Mouse (Mus musculus): ENCODE results near the gene Lmo7.

Gene Lmo7

DNA sequence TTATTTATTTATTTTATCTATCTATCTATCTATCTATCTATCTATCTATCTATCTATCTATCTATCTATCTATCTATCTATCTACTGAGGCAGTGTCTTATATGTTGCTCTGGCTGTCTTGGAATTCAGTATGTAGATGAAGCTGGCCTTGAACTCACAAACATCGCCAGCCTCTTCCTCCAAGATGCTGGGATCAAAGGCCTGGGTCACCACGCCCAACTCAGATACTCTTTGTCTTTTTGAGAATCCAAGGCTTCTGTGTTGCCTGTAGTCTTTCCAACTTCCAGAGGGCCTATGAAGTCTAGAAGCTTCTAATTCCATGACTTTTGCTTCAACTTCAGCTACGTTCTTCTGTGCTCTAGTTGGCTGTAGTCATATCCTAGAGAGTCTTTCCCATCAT is 48.7 kb downstream of the Lmo7 start:
- DNase-seq (ENCODE audit: low spot score): no peak

- DNase-seq (ENCODE audit: low spot score): no peak
Observed at GRCm38 (mm10) chr14:101780016-101780415, 50.3 kb downstream of the Lmo7 start.

DNA sequence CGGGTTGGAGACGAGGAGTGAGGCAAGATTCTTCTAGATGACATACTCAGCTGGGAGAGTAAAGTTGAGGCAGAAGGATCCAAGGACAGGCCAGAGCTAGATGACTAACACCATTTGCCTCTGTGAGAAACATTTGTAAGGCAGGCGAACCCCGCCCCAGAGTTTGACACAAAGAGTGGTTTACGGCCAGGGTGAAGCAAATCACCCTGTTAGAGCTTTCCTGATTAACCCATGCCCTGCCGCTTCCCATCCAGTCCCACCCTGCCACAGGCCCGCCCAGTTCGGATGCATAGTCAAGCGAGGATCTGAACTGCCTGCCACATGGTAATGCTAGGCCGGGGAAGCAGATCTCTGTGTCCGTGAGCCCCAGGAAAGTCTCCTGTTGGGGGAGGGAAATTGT is 51.5 kb downstream of the Lmo7 start:
- no peak for DNase-seq (ENCODE audit: low spot score)

DNA sequence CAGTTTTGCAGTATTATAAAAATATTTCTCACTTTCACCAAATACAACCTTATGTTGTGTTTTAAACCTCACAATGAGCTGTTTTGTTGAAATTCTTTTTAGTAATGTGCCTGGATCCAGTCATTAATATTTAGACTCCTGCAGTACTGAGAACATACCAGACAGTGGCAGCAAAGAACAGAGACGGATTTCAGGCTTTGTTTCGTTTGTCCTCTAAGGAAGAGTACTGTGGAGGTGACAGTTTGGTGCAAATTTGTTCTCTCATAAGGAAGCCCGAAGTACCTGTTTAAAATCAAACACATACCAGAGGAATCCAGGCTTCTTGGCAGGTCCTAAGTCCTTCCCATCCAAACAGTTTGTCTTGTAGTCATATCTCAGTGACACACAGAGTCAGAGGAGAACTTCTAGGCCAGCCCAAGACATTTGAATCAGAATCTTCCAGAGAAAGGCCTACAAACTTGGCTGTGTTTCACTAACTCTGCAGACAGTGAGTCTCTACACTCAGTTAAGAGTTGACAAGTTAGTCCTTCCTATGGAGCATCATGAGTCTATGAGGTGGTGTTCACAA is 52.3 kb downstream of the Lmo7 start:
- no peak for DNase-seq (ENCODE audit: low spot score)

GRCm38 (mm10) chr14:101784315-101784945 is 54.7 kb downstream of the Lmo7 start:
- no peak for DNase-seq (ENCODE audit: low spot score)

DNA sequence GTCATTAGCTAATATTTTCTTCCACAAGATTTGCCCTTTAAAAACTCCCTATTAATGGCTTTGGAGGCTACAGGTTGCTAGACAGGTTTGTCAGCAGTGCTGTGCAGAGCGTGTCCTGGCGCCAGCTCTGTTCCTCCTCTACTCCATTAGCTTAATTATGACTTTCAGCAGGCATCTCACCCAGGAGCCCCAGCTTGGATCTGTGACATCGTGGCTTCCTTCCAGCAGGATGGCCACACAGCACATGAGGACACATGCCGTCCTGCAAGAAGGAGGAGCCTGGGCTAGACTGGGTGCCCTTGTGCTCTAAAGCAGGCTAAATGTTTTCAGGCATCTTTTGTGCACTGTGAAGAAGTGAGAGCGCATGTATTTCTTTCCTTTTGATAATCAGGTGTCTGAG is 58.1 kb downstream of the Lmo7 start:
- no peak for DNase-seq (ENCODE audit: low spot score)

DNA sequence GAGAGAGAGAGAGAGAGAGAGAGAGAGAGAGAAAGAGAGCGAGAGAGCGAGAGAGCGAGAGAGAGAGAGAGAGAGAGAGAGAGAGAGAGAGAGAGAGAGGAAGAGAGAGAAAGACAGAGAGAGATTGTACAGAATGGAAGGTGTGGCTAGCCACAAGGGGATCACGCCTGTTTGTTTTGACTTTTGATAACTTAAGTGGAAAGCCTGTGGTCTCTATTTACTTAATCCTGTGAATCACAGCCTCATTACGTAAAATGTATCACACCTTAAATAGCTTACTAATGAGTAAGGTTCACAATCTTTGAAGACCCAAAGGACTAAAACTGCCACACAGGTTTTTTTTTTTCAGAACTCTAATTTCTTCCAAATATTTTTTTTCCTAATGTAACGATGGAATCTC is 58.7 kb downstream of the Lmo7 start:
- DNase-seq (ENCODE audit: low spot score): no peak

DNA sequence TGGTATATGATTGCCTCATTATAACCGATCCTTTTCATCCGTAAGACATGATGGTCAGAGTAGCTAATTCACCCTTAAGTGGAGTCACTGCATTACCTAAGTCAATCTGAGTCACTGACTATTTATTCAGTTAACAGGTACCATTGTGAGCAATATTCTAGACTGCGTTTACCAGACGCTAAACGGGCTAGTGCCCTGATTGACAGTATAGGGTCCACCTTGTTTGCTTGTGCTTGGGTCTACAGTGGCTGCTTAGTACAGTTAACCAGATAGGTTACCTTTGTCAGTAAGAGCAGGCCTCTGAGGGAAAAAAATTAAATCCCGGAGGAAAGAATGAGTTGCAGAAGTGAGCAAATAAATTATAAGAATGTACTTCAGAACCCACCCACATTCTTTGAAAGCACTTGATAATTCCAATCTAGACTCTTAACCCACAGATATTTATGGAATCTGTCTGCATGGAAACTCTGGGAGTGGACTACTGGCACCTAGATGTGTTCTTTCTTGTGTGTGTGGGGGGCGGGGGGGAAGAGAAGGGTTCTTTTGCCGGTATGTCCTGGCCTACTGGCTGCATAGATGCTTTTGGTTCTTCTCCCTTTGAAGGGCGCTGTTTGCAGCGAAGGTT is 64.9 kb downstream of the Lmo7 start:
- no peak for DNase-seq (ENCODE audit: low spot score)

DNA sequence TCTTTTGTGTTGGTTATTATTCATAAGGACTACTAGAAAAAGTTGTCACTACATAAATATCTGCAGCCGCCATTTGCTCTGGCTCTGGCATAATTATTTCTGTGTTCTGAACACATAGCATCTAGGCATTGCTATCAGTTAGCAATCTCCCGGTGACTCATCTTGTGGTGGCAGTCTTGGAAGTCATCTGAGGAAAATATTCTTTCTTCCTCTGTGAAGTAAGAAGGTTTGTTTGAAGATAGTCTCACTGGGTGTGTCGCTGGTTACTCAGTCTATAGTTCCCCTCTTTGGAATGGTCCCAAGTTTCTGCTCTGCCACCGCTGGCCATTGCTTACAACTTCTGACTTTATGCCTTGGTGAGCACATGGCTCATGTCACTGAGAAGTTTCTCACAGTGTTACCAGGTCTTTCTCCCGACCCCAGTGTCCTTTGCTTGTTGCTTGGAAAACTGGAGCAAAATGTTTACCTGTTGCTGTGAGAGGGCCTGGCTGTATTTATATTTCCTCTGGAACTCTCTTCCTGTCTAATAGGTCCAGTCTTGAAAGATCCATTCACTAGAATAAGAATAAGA is 68.3 kb downstream of the Lmo7 start:
- DNase-seq (ENCODE audit: low spot score): no peak

- DNase-seq (ENCODE audit: low spot score): no peak
Observed at GRCm38 (mm10) chr14:101798766-101799165, 69.0 kb downstream of the Lmo7 start.

DNA sequence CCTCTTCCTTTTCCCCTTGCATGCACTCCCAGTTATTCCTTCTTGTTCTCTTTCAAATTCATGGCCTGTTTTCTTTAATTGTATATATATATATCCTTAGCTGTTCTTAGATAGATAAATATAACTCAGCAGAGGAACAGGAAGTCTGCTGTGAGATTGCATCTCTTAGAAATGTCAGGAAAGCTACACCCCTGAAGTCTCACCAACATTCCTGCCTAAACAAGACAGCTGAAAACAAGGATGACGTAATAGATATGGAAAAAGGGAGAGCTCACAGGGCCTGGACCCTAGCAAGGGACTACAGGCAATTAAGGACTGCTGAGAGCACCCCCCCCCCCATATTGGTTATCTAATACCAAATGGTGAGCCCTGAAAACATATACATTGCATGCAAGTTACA is 71.9 kb downstream of the Lmo7 start:
- no peak for DNase-seq (ENCODE audit: low spot score)

- DNase-seq (ENCODE audit: low spot score): no peak
Observed at GRCm38 (mm10) chr14:101804119-101804518, 74.4 kb downstream of the Lmo7 start.

DNA sequence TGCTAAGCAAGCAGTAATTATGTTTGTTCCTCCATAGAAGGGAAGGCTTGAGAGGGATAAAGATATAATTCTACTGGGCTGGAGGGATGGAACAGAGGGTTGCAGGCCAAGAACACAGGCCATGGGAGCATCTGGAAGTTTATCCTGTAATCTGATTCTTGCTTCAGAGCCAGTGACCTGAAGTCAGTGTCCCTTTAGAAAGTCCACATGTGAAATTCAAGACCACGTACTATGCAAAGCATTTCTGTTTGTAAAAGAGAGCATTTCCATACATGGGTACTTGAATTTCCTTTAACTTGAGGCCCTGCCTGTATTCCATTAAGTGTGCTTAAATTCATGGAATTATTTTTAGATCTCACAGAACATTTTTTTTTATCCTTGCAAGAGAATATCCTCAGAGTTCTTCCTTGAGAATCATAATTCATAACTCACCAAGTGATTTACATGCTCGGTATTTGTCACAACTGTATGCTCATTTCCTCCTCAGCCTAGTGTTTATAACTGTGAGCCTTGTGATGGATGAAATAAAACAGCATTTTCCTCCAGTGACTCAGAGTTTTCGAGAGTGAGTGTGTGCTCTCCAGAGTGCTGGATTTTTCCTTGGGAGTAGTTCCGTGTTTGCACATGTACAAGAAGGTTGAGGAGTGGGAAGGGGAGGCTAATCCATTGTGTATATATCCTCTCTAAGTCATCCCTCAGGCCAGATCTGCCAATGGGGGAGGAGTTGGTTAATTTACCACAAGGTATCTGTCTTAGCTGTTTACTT is 75.0 kb downstream of the Lmo7 start:
- no peak for DNase-seq (ENCODE audit: low spot score)

DNA sequence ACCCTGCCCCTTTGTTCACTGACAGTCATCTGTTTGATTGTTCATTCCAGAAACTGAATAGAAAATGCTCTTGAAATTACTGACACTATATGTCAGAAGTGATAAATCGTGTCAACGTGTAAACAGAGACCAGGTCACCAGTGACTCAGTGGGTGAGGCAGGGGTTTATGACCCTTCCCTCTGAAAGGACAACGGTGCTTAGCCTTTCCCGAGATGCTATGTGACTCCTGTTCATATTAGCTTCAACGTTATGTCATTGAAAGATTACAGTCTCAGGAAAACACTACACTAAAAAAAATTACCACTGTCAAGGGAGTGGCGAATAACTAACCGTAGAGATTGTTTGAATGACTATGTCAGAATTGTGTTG is 75.6 kb downstream of the Lmo7 start:
- no peak for DNase-seq (ENCODE audit: low spot score)

DNA sequence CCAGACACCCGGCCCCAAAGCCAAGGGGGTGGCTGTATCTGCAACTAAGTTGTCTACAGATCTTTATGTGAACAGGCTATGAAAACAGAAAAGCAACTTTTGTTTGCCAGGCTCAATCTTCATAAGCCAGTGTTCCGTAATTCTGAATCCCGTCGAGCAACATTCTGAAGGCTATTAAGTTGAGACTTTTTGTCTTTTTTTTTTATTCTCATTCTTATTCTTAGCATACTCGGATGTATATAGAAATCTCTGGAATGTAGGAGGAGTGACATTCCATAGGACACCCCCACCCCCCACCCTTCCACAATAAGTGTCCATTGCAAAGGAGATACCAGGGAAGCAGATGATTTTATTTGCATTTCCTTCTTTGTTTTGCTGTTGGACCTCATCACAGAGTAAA is 76.3 kb downstream of the Lmo7 start:
- DNase-seq (ENCODE audit: low spot score): no peak

DNA sequence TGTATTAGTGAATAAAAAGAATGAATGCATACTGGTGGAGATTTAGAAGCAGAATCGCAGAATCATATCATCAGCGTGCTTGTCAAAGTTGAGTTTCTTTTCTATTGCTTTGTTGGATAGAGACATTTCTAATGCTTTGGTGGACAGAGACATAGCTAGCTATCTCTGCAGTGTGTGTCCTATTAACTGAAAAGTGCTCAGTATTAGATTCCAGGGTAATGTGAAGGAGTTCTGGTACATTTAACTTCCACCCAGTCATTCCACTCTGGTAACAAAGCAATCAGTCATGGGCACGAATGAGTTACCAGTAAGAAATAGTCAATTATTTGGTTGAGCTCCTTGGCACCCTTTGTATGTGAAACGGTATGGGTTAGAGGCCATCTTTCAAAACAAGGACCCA is 76.8 kb downstream of the Lmo7 start:
- no peak for DNase-seq (ENCODE audit: low spot score)

GRCm38 (mm10) chr14:101816450-101816849 is 86.7 kb downstream of the Lmo7 start:
- DNase-seq (ENCODE audit: low spot score): no peak

DNA sequence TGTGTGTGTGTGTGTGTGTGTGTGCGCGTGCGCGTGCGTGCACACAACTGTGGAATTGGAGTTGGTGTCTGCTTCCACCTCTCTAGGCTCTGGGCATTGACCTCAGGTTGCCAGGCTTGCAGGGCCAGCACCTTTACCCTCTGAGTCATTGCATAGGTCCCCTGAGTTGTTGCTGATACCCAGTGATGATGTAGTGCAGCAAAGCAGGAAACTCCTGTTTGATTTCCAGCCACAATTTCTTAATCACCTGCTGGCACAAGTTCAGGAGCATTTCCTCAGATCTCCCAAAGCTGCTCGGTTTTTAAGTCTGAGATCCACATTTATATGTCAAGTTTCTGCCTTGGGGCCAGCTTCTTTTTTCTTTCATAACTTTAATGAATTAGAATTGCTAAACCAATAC is 92.6 kb downstream of the Lmo7 start:
- no peak for DNase-seq (ENCODE audit: low spot score)

GRCm38 (mm10) chr14:101822871-101823270 is 93.1 kb downstream of the Lmo7 start:
- DNase-seq (ENCODE audit: low spot score): no peak

DNA sequence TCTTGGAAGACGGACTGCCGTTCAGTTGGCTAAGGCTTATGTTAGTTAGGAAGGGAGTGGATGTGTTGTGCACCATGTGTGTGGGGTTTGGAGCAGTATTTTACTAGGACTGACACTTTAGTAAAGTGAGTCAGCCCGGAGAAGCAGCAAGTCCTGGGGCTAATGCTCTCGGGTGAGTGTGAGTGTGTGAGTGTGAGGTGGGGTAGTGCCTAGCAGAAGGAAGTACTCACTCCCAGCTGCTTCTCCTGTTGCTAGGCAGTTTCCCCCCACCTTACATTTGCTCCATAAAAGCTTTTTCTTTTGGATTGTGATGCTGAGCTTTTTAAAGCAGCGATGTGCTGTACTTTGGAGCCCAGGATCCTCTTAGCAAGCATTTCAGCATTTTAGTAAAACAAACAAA is 99.9 kb downstream of the Lmo7 start:
- DNase-seq (ENCODE audit: low spot score): no peak

DNA sequence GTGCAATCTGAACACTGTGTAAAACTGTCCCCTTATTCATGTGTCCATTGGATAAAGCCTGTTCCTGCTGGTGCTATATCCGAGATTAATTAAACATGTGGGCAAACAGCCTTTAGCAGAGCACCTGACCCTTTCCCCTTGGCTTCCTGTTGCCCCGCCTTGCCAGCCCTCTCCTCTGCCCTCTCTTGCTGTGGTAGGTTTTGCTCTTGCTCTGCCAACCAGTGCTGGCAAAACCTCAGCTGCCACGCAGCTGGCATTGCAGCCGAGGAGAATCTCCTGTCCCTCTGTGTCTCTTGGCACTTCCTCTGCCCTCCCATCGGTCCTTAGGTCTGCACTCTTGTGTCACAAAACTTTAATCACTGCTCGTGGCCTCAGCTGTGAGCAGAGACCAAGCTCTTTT is 100.4 kb downstream of the Lmo7 start:
- no peak for DNase-seq (ENCODE audit: low spot score)

GRCm38 (mm10) chr14:101834109-101834508 is 104.4 kb downstream of the Lmo7 start:
- DNase-seq (ENCODE audit: low spot score): no peak

GRCm38 (mm10) chr14:101836401-101836800 is 106.6 kb downstream of the Lmo7 start:
- no peak for DNase-seq (ENCODE audit: low spot score)

All from urinary bladder, postnatal 10 days (tissue).